Mouse (Mus musculus): ENCODE data around the gene Slc17a7. TPM values are rescaled to one million over a fixed set of nuclear protein-coding genes. Genes with fewer than 3 reads are reported as not detected.

Gene Slc17a7
- total and polyA plus RNA-seq, 3 experiments, result 18.3 to 29.1 (median 24.3) TPM

- WGBS, result 66% methylated on average over 7 of the region's 7 CpGs
Measured at GRCm38 (mm10) chr7:45185921-45186320, 22.2 kb downstream of the Slc17a7 start.

GRCm38 (mm10) chr7:45189600-45189999 lies 25.9 kb downstream of the Slc17a7 start:
- H3K4me3 ChIP-seq, result no peak overlapping the region
- no peaks in the 10 kb centered on the region for H3K79me2 ChIP-seq (replicated peaks; ENCODE audit: control insufficient read depth, insufficient read depth, low read length)
- 50% methylated on average over 16 of the region's 16 CpGs for WGBS
- intact Hi-C loops (cut with DNase I), result no loop called here
- peaks cover 5% of the 10 kb centered on the region; the same call in 1 of the 2 replicates for H3K27me3 ChIP-seq (ENCODE audit: control insufficient read depth, insufficient read depth, low read length)
- H3K36me3 ChIP-seq (ENCODE audit: control insufficient read depth, insufficient read depth, low read length), result no peaks in the 10 kb centered on the region
- no peak overlapping the region for H3K27ac ChIP-seq
- no peak overlapping the region for H3K9ac ChIP-seq (ENCODE audit: low read depth, low read length)
- H3K4me1 ChIP-seq (ENCODE audit: control insufficient read depth, insufficient read depth, low read length), result no peaks in the 10 kb centered on the region
- DNase-seq, result no peak
- TF ChIP-seq EP300 (IDR thresholded peaks at IDR 0.05; ENCODE audit: insufficient read depth, low read depth, low read length), result no peak
- no peak for TF ChIP-seq POLR2A (IDR thresholded peaks at IDR 0.05; ENCODE audit: insufficient read depth, low read depth, low read length)
- TF ChIP-seq CTCF (IDR thresholded peaks at IDR 0.05), result no peak

More at GRCm38 (mm10) chr7:45185921-45186320, 22.2 kb downstream of the Slc17a7 start:
- no peaks in the 10 kb centered on the region for H3K36me3 ChIP-seq (ENCODE audit: control insufficient read depth, insufficient read depth, low read length)
- no peak overlapping the region for H3K9ac ChIP-seq (ENCODE audit: low read depth, low read length)
- no peak for DNase-seq
- no peaks in the 10 kb centered on the region for H3K4me1 ChIP-seq (ENCODE audit: control insufficient read depth, insufficient read depth, low read length)
- intact Hi-C loops (cut with DNase I), result no loop called here
- no peaks in the 10 kb centered on the region for H3K79me2 ChIP-seq (replicated peaks; ENCODE audit: control insufficient read depth, insufficient read depth, low read length)
- no peak overlapping the region for H3K27ac ChIP-seq
- TF ChIP-seq EP300 (IDR thresholded peaks at IDR 0.05; ENCODE audit: insufficient read depth, low read depth, low read length), result no peak
- no peak for TF ChIP-seq POLR2A (IDR thresholded peaks at IDR 0.05; ENCODE audit: insufficient read depth, low read depth, low read length)
- TF ChIP-seq CTCF (IDR thresholded peaks at IDR 0.05), result no peak
- H3K27me3 ChIP-seq (ENCODE audit: control insufficient read depth, insufficient read depth, low read length), result peaks cover 15% of the 10 kb centered on the region; the same call in 1 of the 2 replicates
- no peak overlapping the region for H3K4me3 ChIP-seq

GRCm38 (mm10) chr7:45190186-45190585 lies 26.4 kb downstream of the Slc17a7 start:
- Histone ChIP-seq H3K27me3 (ENCODE audit: control insufficient read depth, insufficient read depth, low read length) (peaks cover 5% of the 10 kb centered on the region; the same call in 1 of the 2 replicates), H3K9ac (ENCODE audit: low read depth, low read length) (no peak overlapping the region), H3K4me3 (no peak overlapping the region), H3K79me2 (replicated peaks; ENCODE audit: control insufficient read depth, insufficient read depth, low read length) (no peaks in the 10 kb centered on the region), H3K36me3 (ENCODE audit: control insufficient read depth, insufficient read depth, low read length) (no peaks in the 10 kb centered on the region), H3K27ac (no peak overlapping the region), H3K4me1 (ENCODE audit: control insufficient read depth, insufficient read depth, low read length) (no peaks in the 10 kb centered on the region)
- 88% methylated on average over 6 of the region's 6 CpGs for WGBS
- DNase-seq, result no peak
- intact Hi-C loops (cut with DNase I), result no loop called here
- TF ChIP-seq CTCF (IDR thresholded peaks at IDR 0.05) (no peak), EP300 (IDR thresholded peaks at IDR 0.05; ENCODE audit: insufficient read depth, low read depth, low read length) (no peak), POLR2A (IDR thresholded peaks at IDR 0.05; ENCODE audit: insufficient read depth, low read depth, low read length) (no peak)

- Histone ChIP-seq H3K4me3 (no peak overlapping the region), H3K27me3 (ENCODE audit: control insufficient read depth, insufficient read depth, low read length) (peaks cover 5% of the 10 kb centered on the region; the same call in 1 of the 2 replicates), H3K27ac (no peak overlapping the region), H3K36me3 (ENCODE audit: control insufficient read depth, insufficient read depth, low read length) (no peaks in the 10 kb centered on the region), H3K4me1 (ENCODE audit: control insufficient read depth, insufficient read depth, low read length) (no peaks in the 10 kb centered on the region; the same call in 1 of the 2 replicates), H3K9ac (ENCODE audit: low read depth, low read length) (no peak overlapping the region), H3K79me2 (replicated peaks; ENCODE audit: control insufficient read depth, insufficient read depth, low read length) (no peaks in the 10 kb centered on the region)
- WGBS, result 60% methylated on average over 2 of the region's 2 CpGs
- TF ChIP-seq POLR2A (IDR thresholded peaks at IDR 0.05; ENCODE audit: insufficient read depth, low read depth, low read length) (no peak), CTCF (IDR thresholded peaks at IDR 0.05) (no peak), EP300 (IDR thresholded peaks at IDR 0.05; ENCODE audit: insufficient read depth, low read depth, low read length) (no peak)
- no peak for DNase-seq
- intact Hi-C loops (cut with DNase I), result no loop called here
Measured at GRCm38 (mm10) chr7:45191161-45191560, 27.4 kb downstream of the Slc17a7 start.

- peaks cover 5% of the 10 kb centered on the region; the same call in 1 of the 2 replicates for H3K27me3 ChIP-seq (ENCODE audit: control insufficient read depth, insufficient read depth, low read length)
- DNase-seq, result no peak
- WGBS, result 23% methylated on average over 8 of the region's 8 CpGs
- H3K9ac ChIP-seq (ENCODE audit: low read depth, low read length), result no peak overlapping the region
- H3K4me1 ChIP-seq (ENCODE audit: control insufficient read depth, insufficient read depth, low read length), result no peaks in the 10 kb centered on the region; the same call in 1 of the 2 replicates
- no peak overlapping the region for H3K27ac ChIP-seq
- H3K79me2 ChIP-seq (replicated peaks; ENCODE audit: control insufficient read depth, insufficient read depth, low read length), result no peaks in the 10 kb centered on the region
- H3K4me3 ChIP-seq, result no peak overlapping the region
- intact Hi-C loops (cut with DNase I), result no loop called here
- no peaks in the 10 kb centered on the region for H3K36me3 ChIP-seq (ENCODE audit: control insufficient read depth, insufficient read depth, low read length)
- no peak for TF ChIP-seq EP300 (IDR thresholded peaks at IDR 0.05; ENCODE audit: insufficient read depth, low read depth, low read length)
- TF ChIP-seq POLR2A (IDR thresholded peaks at IDR 0.05; ENCODE audit: insufficient read depth, low read depth, low read length), result no peak
- TF ChIP-seq CTCF (IDR thresholded peaks at IDR 0.05), result no peak
Measured at GRCm38 (mm10) chr7:45191803-45192363, 28.1 kb downstream of the Slc17a7 start.

GRCm38 (mm10) chr7:45192585-45193310 lies 29.0 kb downstream of the Slc17a7 start:
- TF ChIP-seq EP300 (IDR thresholded peaks at IDR 0.05; ENCODE audit: insufficient read depth, low read depth, low read length) (no peak), POLR2A (IDR thresholded peaks at IDR 0.05; ENCODE audit: insufficient read depth, low read depth, low read length) (no peak), CTCF (IDR thresholded peaks at IDR 0.05) (no peak)
- WGBS, result 80% methylated on average over 7 of the region's 7 CpGs
- intact Hi-C loops (cut with DNase I), result no loop called here
- Histone ChIP-seq H3K36me3 (ENCODE audit: control insufficient read depth, insufficient read depth, low read length) (no peaks in the 10 kb centered on the region), H3K4me1 (ENCODE audit: control insufficient read depth, insufficient read depth, low read length) (no peaks in the 10 kb centered on the region; the same call in 1 of the 2 replicates), H3K4me3 (no peak overlapping the region), H3K9ac (ENCODE audit: low read depth, low read length) (no peak overlapping the region), H3K79me2 (replicated peaks; ENCODE audit: control insufficient read depth, insufficient read depth, low read length) (no peaks in the 10 kb centered on the region), H3K27ac (no peak overlapping the region), H3K27me3 (ENCODE audit: control insufficient read depth, insufficient read depth, low read length) (0 out of 2 replicates have a peak, but pooled peaks cover 3% of the 10 kb centered on the region)
- DNase-seq, result no peak

Measured in heart, adult 2 months (tissue).